Mouse (Mus musculus) heart, embryonic 12.5 days (tissue): ENCODE data around the gene Bivm. TPM values are rescaled to one million over a fixed set of nuclear protein-coding genes. Genes with fewer than 3 reads are reported as not detected.

Source experiments
- ATAC-seq: fragments of 200-750 bp; cut with Nextera tagmentation; 2 replicates; pipeline ENCODE4 v1.8.0; 2017; ENCODE audit warnings: moderate TSS enrichment, moderate library complexity; ENCODE audit not compliant: insufficient number of reproducible peaks, low FRiP score
- H3K27ac ChIP-seq: fragments of 300-500 bp; sonication (generic); 2 replicates; pipeline ENCODE4 v1.5.1; 2016; ENCODE audit warnings: mild to moderate bottlenecking, moderate library complexity; ENCODE audit not compliant: poor library complexity, severe bottlenecking
- H3K27me3 ChIP-seq: fragments of 300-500 bp; sonication (generic); replicated peaks from 2 replicates; pipeline ENCODE4 v1.6.1; 2016; ENCODE audit warnings: mild to moderate bottlenecking, moderate library complexity
- H3K36me3 ChIP-seq: fragments of 300-500 bp; sonication (generic); 2 replicates; pipeline ENCODE4 v1.6.1; 2016; ENCODE audit warnings: mild to moderate bottlenecking, moderate library complexity
- H3K4me1 ChIP-seq: fragments of 300-500 bp; sonication (generic); replicated peaks from 2 replicates; pipeline ENCODE4 v1.6.1; 2016; ENCODE audit warnings: mild to moderate bottlenecking
- H3K4me2 ChIP-seq: fragments of 300-500 bp; sonication (generic); 2 replicates; pipeline ENCODE4 v1.6.1; 2016; ENCODE audit warnings: mild to moderate bottlenecking, moderate library complexity
- H3K4me3 ChIP-seq: fragments of 300-500 bp; sonication (generic); 2 replicates; pipeline ENCODE4 v1.5.1; 2016; ENCODE audit warnings: mild to moderate bottlenecking
- H3K9ac ChIP-seq: fragments of 300-500 bp; sonication (generic); 2 replicates; pipeline ENCODE4 v1.6.1; 2016; ENCODE audit warnings: mild to moderate bottlenecking, moderate library complexity
- H3K9me3 ChIP-seq: fragments of 300-500 bp; sonication (generic); replicated peaks from 2 replicates; pipeline ENCODE4 v1.6.1; 2016; ENCODE audit warnings: mild to moderate bottlenecking, moderate library complexity
- WGBS: fragments of 180-500 bp; shearing (Covaris S2); methylation state at CpG from one replicate; pipeline ENCODE4 v1.1.7; 2016; 5-methylcytosine and 5-hydroxymethylcytosine counted together
- polyA plus RNA-seq: library from polyadenylated mRNA; unstranded; fragments of >200 nt; fragmentation: Nextera tagmentation; extraction: Ambion mirVana; gene quantifications from 2 replicates; pipeline ENCODE4 v1.2.1, GENCODE M21; 2016

Gene Bivm
- polyA plus RNA-seq, 1 experiment from 2014 or later = 14.9 TPM

GRCm38 (mm10) chr1:44140232-44140631 is 21.5 kb downstream of the Bivm start:
- no peaks in the 10 kb centered on the region for H3K27me3 ChIP-seq
- H3K9me3 ChIP-seq = no peaks in the 10 kb centered on the region
- H3K27ac ChIP-seq = no peak overlapping the region
- H3K4me2 ChIP-seq = no peak overlapping the region
- H3K4me1 ChIP-seq = no peaks in the 10 kb centered on the region
- WGBS = 81% methylated on average over 4 of the region's 4 CpGs
- H3K4me3 ChIP-seq = no peak overlapping the region
- H3K36me3 ChIP-seq = peaks cover 59% of the 10 kb centered on the region
- no peak overlapping the region for H3K9ac ChIP-seq
- ATAC-seq = no peak

GRCm38 (mm10) chr1:44142747-44143146 is 24.0 kb downstream of the Bivm start:
- WGBS = 83% methylated on average over 5 of the region's 5 CpGs
- H3K4me3 ChIP-seq = no peak overlapping the region
- no peaks in the 10 kb centered on the region for H3K4me1 ChIP-seq
- no peak overlapping the region for H3K9ac ChIP-seq
- no peak overlapping the region for H3K4me2 ChIP-seq
- H3K9me3 ChIP-seq = no peaks in the 10 kb centered on the region
- H3K27me3 ChIP-seq = no peaks in the 10 kb centered on the region
- H3K27ac ChIP-seq = no peak overlapping the region
- ATAC-seq = no peak
- H3K36me3 ChIP-seq = peaks cover 43% of the 10 kb centered on the region

GRCm38 (mm10) chr1:44147563-44148381 is 29.0 kb downstream of the Bivm start, which contains the start of gene Ercc5:
Ercc5 (plus strand) TSS chr1:44147744.
- under 1% methylated on average over 66 of the region's 66 CpGs for WGBS
- ATAC-seq = peak; percentile 96

GRCm38 (mm10) chr1:44148706-44149105 is 29.9 kb downstream of the Bivm start:
- H3K4me2 ChIP-seq = peak overlapping the region; percentile 80
- H3K36me3 ChIP-seq = peaks cover 3% of the 10 kb centered on the region; the same call in 1 of the 2 replicates
- 0 out of 2 replicates have a peak overlapping the region, but pooled peaks have one; percentile 88 for H3K9ac ChIP-seq
- H3K4me1 ChIP-seq = 0 out of 2 replicates have a peak, but pooled peaks cover 2% of the 10 kb centered on the region
- peak overlapping the region; percentile 81 for H3K4me3 ChIP-seq
- no peaks in the 10 kb centered on the region for H3K9me3 ChIP-seq
- 50% methylated on average over 6 of the region's 6 CpGs for WGBS
- H3K27ac ChIP-seq = peak overlapping the region; percentile 94; the same call in 1 of the 2 replicates
- no peak for ATAC-seq
- H3K27me3 ChIP-seq = no peaks in the 10 kb centered on the region

More at GRCm38 (mm10) chr1:44147563-44148381, 29.0 kb downstream of the Bivm start, which contains the start of gene Ercc5:
- H3K9me3 ChIP-seq = no peaks in the 10 kb centered on the region
- H3K27me3 ChIP-seq = no peaks in the 10 kb centered on the region
- peaks cover 10% of the 10 kb centered on the region for H3K36me3 ChIP-seq
- peak within 1 kb of the TSS; percentile 81 for H3K4me3 ChIP-seq
- peak within 1 kb of the TSS; percentile 94 for H3K27ac ChIP-seq
- peak within 1 kb of the TSS; percentile 88 for H3K9ac ChIP-seq
- 0 out of 2 replicates have a peak, but pooled peaks cover 2% of the 10 kb centered on the region for H3K4me1 ChIP-seq
- H3K4me2 ChIP-seq = peak within 1 kb of the TSS; percentile 80

GRCm38 (mm10) chr1:44155287-44155686 is 36.5 kb downstream of the Bivm start:
- no peaks in the 10 kb centered on the region for H3K4me1 ChIP-seq
- H3K4me2 ChIP-seq = no peak overlapping the region
- H3K4me3 ChIP-seq = no peak overlapping the region
- H3K9me3 ChIP-seq = no peaks in the 10 kb centered on the region
- no peak overlapping the region for H3K9ac ChIP-seq
- WGBS = 92% methylated on average over 4 of the region's 4 CpGs
- H3K27ac ChIP-seq = no peak overlapping the region
- peaks cover 25% of the 10 kb centered on the region for H3K36me3 ChIP-seq
- ATAC-seq = no peak
- H3K27me3 ChIP-seq = no peaks in the 10 kb centered on the region

- H3K36me3 ChIP-seq = peaks cover 47% of the 10 kb centered on the region
- no peak overlapping the region for H3K27ac ChIP-seq
- 88% methylated on average over 6 of the region's 6 CpGs for WGBS
- H3K9ac ChIP-seq = no peak overlapping the region
- no peaks in the 10 kb centered on the region for H3K27me3 ChIP-seq
- no peak overlapping the region for H3K4me2 ChIP-seq
- H3K9me3 ChIP-seq = no peaks in the 10 kb centered on the region
- H3K4me1 ChIP-seq = no peaks in the 10 kb centered on the region
- no peak overlapping the region for H3K4me3 ChIP-seq
- no peak for ATAC-seq
Observed at GRCm38 (mm10) chr1:44158317-44158716, 39.6 kb downstream of the Bivm start.

GRCm38 (mm10) chr1:44161818-44162217 is 43.1 kb downstream of the Bivm start:
- no peak overlapping the region for H3K9ac ChIP-seq
- H3K27ac ChIP-seq = no peak overlapping the region
- WGBS = 87% methylated on average over 6 of the region's 6 CpGs
- peaks cover 73% of the 10 kb centered on the region for H3K36me3 ChIP-seq
- H3K9me3 ChIP-seq = no peaks in the 10 kb centered on the region
- H3K27me3 ChIP-seq = no peaks in the 10 kb centered on the region
- H3K4me3 ChIP-seq = no peak overlapping the region
- no peak overlapping the region for H3K4me2 ChIP-seq
- no peak for ATAC-seq
- H3K4me1 ChIP-seq = no peaks in the 10 kb centered on the region

- Histone ChIP-seq H3K27ac (no peak overlapping the region), H3K27me3 (no peaks in the 10 kb centered on the region), H3K4me2 (no peak overlapping the region), H3K4me1 (no peaks in the 10 kb centered on the region), H3K36me3 (peaks cover 79% of the 10 kb centered on the region), H3K9me3 (no peaks in the 10 kb centered on the region; the same call in 1 of the 2 replicates), H3K4me3 (no peak overlapping the region), H3K9ac (no peak overlapping the region)
- no peak for ATAC-seq
- 94% methylated on average over 5 of the region's 5 CpGs for WGBS
Observed at GRCm38 (mm10) chr1:44162389-44162788, 43.6 kb downstream of the Bivm start.

GRCm38 (mm10) chr1:44167859-44168383 is 49.2 kb downstream of the Bivm start:
- Histone ChIP-seq H3K9ac (no peak overlapping the region), H3K27ac (no peak overlapping the region), H3K36me3 (peaks cover 73% of the 10 kb centered on the region), H3K4me1 (no peaks in the 10 kb centered on the region), H3K4me3 (no peak overlapping the region), H3K27me3 (no peaks in the 10 kb centered on the region), H3K4me2 (no peak overlapping the region), H3K9me3 (peaks cover 6% of the 10 kb centered on the region)
- 92% methylated on average over 3 of the region's 3 CpGs for WGBS
- ATAC-seq = no peak

- Histone ChIP-seq H3K27me3 (no peaks in the 10 kb centered on the region), H3K4me2 (no peak overlapping the region), H3K9ac (no peak overlapping the region), H3K36me3 (peaks cover 78% of the 10 kb centered on the region), H3K27ac (no peak overlapping the region), H3K9me3 (peaks cover 6% of the 10 kb centered on the region), H3K4me1 (no peaks in the 10 kb centered on the region), H3K4me3 (no peak overlapping the region)
- ATAC-seq = no peak
- WGBS = 90% methylated on average over 4 of the region's 4 CpGs
Observed at GRCm38 (mm10) chr1:44172656-44173055, 53.9 kb downstream of the Bivm start.

GRCm38 (mm10) chr1:44173903-44174302 is 55.1 kb downstream of the Bivm start:
- WGBS = 85% methylated on average over 8 of the region's 8 CpGs

More at GRCm38 (mm10) chr1:44173903-44174302, 55.1 kb downstream of the Bivm start:
- peaks cover 6% of the 10 kb centered on the region for H3K9me3 ChIP-seq
- H3K4me3 ChIP-seq = no peak overlapping the region
- H3K27me3 ChIP-seq = no peaks in the 10 kb centered on the region
- peaks cover 76% of the 10 kb centered on the region for H3K36me3 ChIP-seq
- no peak for ATAC-seq
- no peak overlapping the region for H3K9ac ChIP-seq
- no peak overlapping the region for H3K4me2 ChIP-seq
- no peak overlapping the region for H3K27ac ChIP-seq
- H3K4me1 ChIP-seq = no peaks in the 10 kb centered on the region
